Mouse (Mus musculus) embryonic facial prominence, embryonic 14.5 days (tissue): Measurements from ENCODE around the gene Gtpbp8. TPM values are rescaled to one million over a fixed set of nuclear protein-coding genes. Genes with fewer than 3 reads are reported as not detected.

Experiments
- ATAC-seq: fragments of 200-750 bp; cut with Nextera tagmentation; 2 replicates; pipeline ENCODE4 v1.8.0; 2017; ENCODE audit warnings: low read depth, moderate number of reproducible peaks, moderate TSS enrichment
- DNase-seq: peaks from one replicate; pipeline ENCODE4 v3.0.0-alpha.2; 2015; ENCODE audit warnings: low spot score
- H3K27ac ChIP-seq: fragments of 300-500 bp; sonication (generic); replicated peaks from 2 replicates; pipeline ENCODE4 v1.5.1; 2014; ENCODE audit warnings: low read depth, mild to moderate bottlenecking, low read length, moderate library complexity
- H3K27me3 ChIP-seq: fragments of 300-500 bp; sonication (generic); replicated peaks from 2 replicates; pipeline ENCODE4 v1.6.1; 2014; ENCODE audit warnings: low read length; ENCODE audit not compliant: control insufficient read depth, insufficient read depth
- H3K36me3 ChIP-seq: fragments of 300-500 bp; sonication (generic); 2 replicates; pipeline ENCODE4 v1.6.1; 2014; ENCODE audit warnings: low read length, mixed read lengths; ENCODE audit not compliant: control insufficient read depth, insufficient read depth
- H3K4me1 ChIP-seq: fragments of 300-500 bp; sonication (generic); 2 replicates; pipeline ENCODE4 v1.6.1; 2014; ENCODE audit warnings: antibody characterized with exemption, low read length; ENCODE audit not compliant: control insufficient read depth, insufficient read depth
- H3K4me2 ChIP-seq: fragments of 300-500 bp; sonication (generic); 2 replicates; pipeline ENCODE4 v1.6.1; 2014; ENCODE audit warnings: low read depth, mild to moderate bottlenecking, low read length, moderate library complexity, mixed read lengths
- H3K4me3 ChIP-seq: fragments of 300-500 bp; sonication (generic); 2 replicates; pipeline ENCODE4 v1.5.1; 2014; ENCODE audit warnings: low read depth, mild to moderate bottlenecking, low read length
- H3K9ac ChIP-seq: fragments of 300-500 bp; sonication (generic); 2 replicates; pipeline ENCODE4 v1.6.1; 2014; ENCODE audit warnings: low read depth, mild to moderate bottlenecking, low read length, moderate library complexity, mixed read lengths
- H3K9me3 ChIP-seq: fragments of 300-500 bp; sonication (generic); 2 replicates; pipeline ENCODE4 v1.6.1; 2016; ENCODE audit warnings: low read length; ENCODE audit not compliant: control insufficient read depth
- WGBS: fragments of 180-500 bp; shearing (Covaris S2); extraction: QIAGEN DNeasy Blood & Tissue Kit; methylation state at CpG from one replicate; pipeline ENCODE4 v1.1.7; 2014; 5-methylcytosine and 5-hydroxymethylcytosine counted together
- polyA plus RNA-seq: library from polyadenylated mRNA; unstranded; fragments of >200 nt; fragmentation: Nextera tagmentation; extraction: Ambion mirVana; gene quantifications from 2 replicates; pipeline ENCODE4 v1.2.1, GENCODE M21; 2014

Gene Gtpbp8
- polyA plus RNA-seq, 1 experiment from 2014 or later, result 27.8 TPM

DNA sequence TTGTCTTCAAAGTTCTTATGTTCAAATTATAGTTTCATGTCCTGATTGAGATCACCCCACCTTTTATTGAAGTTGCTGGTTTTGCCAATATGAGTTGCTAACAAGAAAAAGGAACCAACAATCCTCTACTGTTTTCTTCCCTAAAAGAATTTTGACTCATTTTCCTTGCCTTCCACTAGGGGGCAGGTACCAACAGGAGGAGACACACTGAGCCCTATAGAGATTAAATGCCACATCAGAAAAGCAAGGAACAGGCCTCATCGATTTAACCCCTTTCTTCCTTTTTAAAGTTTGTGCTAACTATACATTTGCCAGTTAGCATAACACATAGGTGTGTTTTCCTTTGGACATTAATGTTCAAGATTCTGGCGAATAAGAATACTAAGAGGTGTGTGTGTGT is 21.8 kb upstream of the Gtpbp8 start:
- DNase-seq, result peak; percentile 51
- no peak overlapping the region for H3K27ac ChIP-seq
- no peak overlapping the region for H3K4me2 ChIP-seq
- no peaks in the 10 kb centered on the region for H3K36me3 ChIP-seq
- H3K9me3 ChIP-seq, result no peaks in the 10 kb centered on the region
- no peak overlapping the region for H3K4me3 ChIP-seq
- 39% methylated on average over 2 of the region's 2 CpGs for WGBS
- H3K9ac ChIP-seq, result no peak overlapping the region
- peak; percentile 33; the same call in 1 of the 2 replicates for ATAC-seq
- no peaks in the 10 kb centered on the region for H3K4me1 ChIP-seq
- H3K27me3 ChIP-seq, result no peaks in the 10 kb centered on the region

- no peak for DNase-seq
- no peaks in the 10 kb centered on the region for H3K27me3 ChIP-seq
- WGBS, result 85% methylated on average over 7 of the region's 7 CpGs
- no peak overlapping the region for H3K27ac ChIP-seq
- H3K9me3 ChIP-seq, result no peaks in the 10 kb centered on the region
- no peaks in the 10 kb centered on the region for H3K4me1 ChIP-seq
- no peak overlapping the region for H3K4me3 ChIP-seq
- no peak overlapping the region for H3K4me2 ChIP-seq
- ATAC-seq, result no peak
- no peak overlapping the region for H3K9ac ChIP-seq
- no peaks in the 10 kb centered on the region for H3K36me3 ChIP-seq
Measured at GRCm38 (mm10) chr16:44767506-44767905, 21.3 kb upstream of the Gtpbp8 start.

DNA sequence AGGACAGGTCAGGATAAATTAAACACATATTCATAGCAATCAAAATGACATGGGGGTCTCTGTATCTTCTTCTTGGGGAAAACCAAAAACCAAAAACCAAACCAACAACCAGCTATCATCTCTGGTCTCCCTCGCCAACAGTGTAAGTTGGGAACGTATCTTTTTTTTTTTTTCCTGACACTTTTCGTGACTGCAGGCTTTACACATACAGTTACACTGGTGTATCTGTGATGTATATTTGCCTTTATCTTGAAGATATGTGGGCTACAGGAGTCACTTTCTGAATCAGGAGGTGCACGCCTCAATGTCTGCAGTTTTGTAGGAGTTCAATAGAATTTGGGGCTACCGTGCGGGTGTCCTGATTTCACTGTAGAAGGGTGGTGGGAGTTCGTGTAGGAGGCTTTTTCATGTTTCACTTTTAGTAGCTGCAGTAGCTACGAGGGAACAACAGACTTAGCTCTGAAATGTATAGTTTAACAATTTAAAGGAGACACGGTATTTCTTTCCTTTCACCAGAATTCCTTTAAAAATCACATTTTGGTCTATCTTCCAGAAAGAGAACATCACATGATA is 20.2 kb upstream of the Gtpbp8 start:
- Histone ChIP-seq H3K9me3 (no peaks in the 10 kb centered on the region), H3K9ac (no peak overlapping the region), H3K36me3 (no peaks in the 10 kb centered on the region), H3K27ac (no peak overlapping the region), H3K4me3 (no peak overlapping the region), H3K4me1 (no peaks in the 10 kb centered on the region), H3K27me3 (no peaks in the 10 kb centered on the region), H3K4me2 (no peak overlapping the region)
- 85% methylated on average over 9 of the region's 9 CpGs for WGBS
- no peak for ATAC-seq
- no peak for DNase-seq

DNA sequence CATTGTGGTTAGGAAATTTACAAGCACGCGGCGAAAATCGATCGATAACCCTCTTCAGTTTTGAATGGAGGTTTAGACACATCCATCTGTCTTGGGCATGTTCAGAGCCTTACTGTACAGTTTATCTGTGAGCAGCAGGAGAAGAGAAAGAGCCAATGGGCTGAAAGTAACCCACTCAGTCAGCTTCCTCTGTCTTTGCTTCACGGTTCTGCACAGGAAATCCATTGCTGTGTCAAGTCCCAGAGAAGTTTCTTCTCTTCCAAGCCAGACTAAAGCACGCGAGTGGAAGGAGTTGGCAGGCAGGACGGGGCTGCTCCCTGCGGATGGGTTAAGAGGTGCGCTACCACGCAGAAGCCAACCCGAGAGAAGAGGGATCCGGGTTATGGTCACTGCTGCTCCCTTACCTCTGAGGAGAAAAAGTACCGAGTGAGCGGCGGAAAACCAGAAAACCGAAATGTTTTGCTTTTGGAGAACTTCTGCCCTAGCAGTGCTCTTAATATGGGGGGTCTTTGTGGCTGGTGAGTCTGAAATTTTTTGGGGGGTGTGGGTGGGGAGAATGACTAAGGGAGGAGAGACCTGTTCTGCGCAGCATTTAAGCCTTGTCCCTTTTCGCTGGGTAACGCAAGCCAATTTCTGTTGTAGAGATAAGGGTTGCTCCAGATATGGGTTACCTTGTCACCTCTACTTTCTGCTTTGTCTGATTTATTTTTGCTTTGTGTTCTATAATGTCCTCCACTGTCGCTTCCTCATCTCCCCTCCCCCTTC is 19.6 kb upstream of the Gtpbp8 start, which contains the start of gene Cd200r1:
Gene Cd200r1 (plus strand): TSS at position 182 of the 765 bp plus-strand sequence.
- no peak within 1 kb of the TSS for H3K4me2 ChIP-seq
- H3K9ac ChIP-seq, result no peak within 1 kb of the TSS
- H3K36me3 ChIP-seq, result no peaks in the 10 kb centered on the region
- no peaks in the 10 kb centered on the region for H3K4me1 ChIP-seq
- no peaks in the 10 kb centered on the region for H3K9me3 ChIP-seq
- H3K27me3 ChIP-seq, result no peaks in the 10 kb centered on the region
- no peak within 1 kb of the TSS for H3K27ac ChIP-seq
- 77% methylated on average over 22 of the region's 22 CpGs for WGBS
- H3K4me3 ChIP-seq, result no peak within 1 kb of the TSS
- no peak for DNase-seq
- no peak for ATAC-seq

GRCm38 (mm10) chr16:44761811-44762210 is 15.6 kb upstream of the Gtpbp8 start:
- no peaks in the 10 kb centered on the region for H3K9me3 ChIP-seq
- no peaks in the 10 kb centered on the region for H3K27me3 ChIP-seq
- H3K27ac ChIP-seq, result no peak overlapping the region
- no peaks in the 10 kb centered on the region for H3K36me3 ChIP-seq
- 58% methylated on average over 1 of the region's 1 CpGs for WGBS
- H3K9ac ChIP-seq, result no peak overlapping the region
- ATAC-seq (no peak), DNase-seq (no peak)
- no peak overlapping the region for H3K4me3 ChIP-seq
- no peaks in the 10 kb centered on the region for H3K4me1 ChIP-seq
- no peak overlapping the region for H3K4me2 ChIP-seq

- DNase-seq (no peak), ATAC-seq (no peak)
- H3K4me1 ChIP-seq, result no peaks in the 10 kb centered on the region
- H3K36me3 ChIP-seq, result no peaks in the 10 kb centered on the region
- H3K4me2 ChIP-seq, result no peak overlapping the region
- H3K4me3 ChIP-seq, result no peak overlapping the region
- no peak overlapping the region for H3K9ac ChIP-seq
- no peaks in the 10 kb centered on the region for H3K27me3 ChIP-seq
- WGBS, result 85% methylated on average over 8 of the region's 8 CpGs
- no peaks in the 10 kb centered on the region for H3K9me3 ChIP-seq
- no peak overlapping the region for H3K27ac ChIP-seq
Measured at GRCm38 (mm10) chr16:44757700-44758099, 11.5 kb upstream of the Gtpbp8 start.

DNA sequence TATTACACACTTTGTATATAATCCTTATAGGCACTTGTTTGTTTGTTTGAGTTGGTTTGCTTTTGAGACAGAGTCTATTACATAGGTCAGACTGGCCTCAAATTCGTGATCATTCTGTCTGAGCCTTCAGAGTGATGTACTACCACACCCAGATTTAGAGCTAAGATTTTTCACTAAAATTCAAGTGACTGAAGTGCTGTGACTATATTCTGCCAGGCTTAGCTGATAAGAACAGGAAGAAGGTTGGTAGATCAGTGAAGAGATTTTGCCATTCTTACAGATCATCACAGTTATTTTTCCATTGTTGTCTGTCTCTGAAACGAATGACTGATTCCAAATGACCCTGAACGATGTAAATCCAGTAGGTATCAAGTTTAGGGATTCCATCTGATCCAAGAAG is 1.8 kb upstream of the Gtpbp8 start:
- no peak overlapping the region for H3K4me3 ChIP-seq
- H3K9ac ChIP-seq, result no peak overlapping the region
- WGBS, result 49% methylated on average over 3 of the region's 3 CpGs
- no peaks in the 10 kb centered on the region for H3K9me3 ChIP-seq
- ATAC-seq (no peak), DNase-seq (no peak)
- no peaks in the 10 kb centered on the region for H3K27me3 ChIP-seq
- no peaks in the 10 kb centered on the region for H3K36me3 ChIP-seq
- no peak overlapping the region for H3K27ac ChIP-seq
- H3K4me1 ChIP-seq, result peaks cover 8% of the 10 kb centered on the region
- H3K4me2 ChIP-seq, result no peak overlapping the region

- no peak for ATAC-seq
Measured at GRCm38 (mm10) chr16:44745471-44745865, 695 bp downstream of the Gtpbp8 start.

DNA sequence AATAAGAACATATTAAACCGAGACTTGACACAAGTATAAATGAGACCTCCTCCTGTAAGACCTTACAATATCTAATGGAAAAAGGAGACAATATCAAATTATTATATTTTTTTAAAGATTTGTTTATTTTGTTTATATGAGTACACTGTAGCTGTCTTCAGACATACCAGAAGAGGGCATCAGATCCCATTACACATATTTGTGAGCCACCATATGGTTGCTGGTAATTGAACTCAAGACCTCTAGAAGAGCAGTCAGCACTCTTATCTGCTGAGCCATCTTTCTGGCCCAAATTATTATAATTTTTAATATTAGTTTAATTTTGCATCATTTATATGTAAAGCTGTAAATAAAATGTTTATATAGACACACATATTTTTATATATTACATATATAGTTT is 3.4 kb downstream of the Gtpbp8 start:
- H3K4me2 ChIP-seq, result no peak overlapping the region
- WGBS, result 99% methylated on average over 1 of the region's 1 CpGs
- no peak for ATAC-seq

More at GRCm38 (mm10) chr16:44745471-44745865, 695 bp downstream of the Gtpbp8 start:
- Histone ChIP-seq H3K9me3 (no peaks in the 10 kb centered on the region), H3K36me3 (peaks cover 18% of the 10 kb centered on the region), H3K27me3 (no peaks in the 10 kb centered on the region), H3K27ac (peak overlapping the region; percentile 95), H3K4me1 (peaks cover 8% of the 10 kb centered on the region), H3K4me3 (peak overlapping the region; percentile 74), H3K4me2 (peak overlapping the region; percentile 83), H3K9ac (peak overlapping the region; percentile 86)
- 5% methylated on average over 14 of the region's 14 CpGs for WGBS
- DNase-seq, result peak; percentile 16

More for the DNA sequence above, 3.4 kb downstream of the Gtpbp8 start:
- H3K27me3 ChIP-seq, result no peaks in the 10 kb centered on the region
- peaks cover 40% of the 10 kb centered on the region for H3K36me3 ChIP-seq
- H3K9ac ChIP-seq, result no peak overlapping the region
- no peak for DNase-seq
- no peak overlapping the region for H3K4me3 ChIP-seq
- H3K27ac ChIP-seq, result no peak overlapping the region
- H3K4me1 ChIP-seq, result peaks cover 8% of the 10 kb centered on the region
- H3K9me3 ChIP-seq, result no peaks in the 10 kb centered on the region
